In the genomic region with DNA sequence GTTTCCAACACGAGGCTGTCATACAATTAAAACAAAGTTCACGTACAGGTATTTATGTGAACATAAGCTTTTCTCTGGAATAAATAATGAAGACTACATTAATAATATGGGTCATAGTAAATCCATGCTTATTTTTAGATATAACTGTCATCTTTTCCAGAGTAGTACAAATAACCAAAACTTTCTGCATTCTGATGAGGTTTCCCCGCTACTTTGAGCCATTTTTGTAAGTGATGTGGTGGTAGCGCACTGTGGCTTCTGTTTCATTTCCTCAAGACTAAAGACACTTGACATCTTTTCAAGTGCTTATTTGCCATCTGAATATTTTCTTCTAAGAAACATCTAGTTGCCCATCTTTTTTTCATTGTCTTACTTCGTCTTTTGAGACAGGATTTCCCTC, we compare ENCODE assay signal across 17 mouse cellular contexts. TPM values are rescaled to one million over a fixed set of nuclear protein-coding genes. Genes with fewer than 3 reads are reported as not detected.
A peak's percentile ranks its signal among the peaks of the same experiment; 100 is the strongest.
DNase-seq lines count a peak whose midpoint lies in the region; TF ChIP-seq lines count a peak whose summit lies in the region.
"Had no signal": no experiment of that assay in that cellular context is flagged by ENCODE, and none has a peak within 500 bp of the region (broad histone marks: within the 10 kb centered on the region; RNA-seq: fewer than 3 reads in every experiment).

No protein-coding gene starts in this region.

- peak; percentile 79 for TF ChIP-seq EP300 in CH12.LX (IDR thresholded peaks at IDR 0.05; ENCODE audit: low read length)

- peaks cover 31 to 45% of the 10 kb centered on the region in 2 experiments for H3K36me3 ChIP-seq in CH12.LX (replicated peaks in 1 of 2; ENCODE audit: control insufficient read depth in 1 of 2, insufficient read depth in 1 of 2, low read length in 1 of 2)
- H3K36me3 ChIP-seq in splenic B cell, adult 2 months (ENCODE audit: control insufficient read depth, insufficient read depth, low read length, poor library complexity, severe bottlenecking) = peaks cover 11% of the 10 kb centered on the region

- H3K9ac ChIP-seq in CH12.LX (ENCODE audit: insufficient read depth, low read depth) = no peak overlapping the region; the same call in 1 of the 2 replicates

- no peak overlapping the region for H3K4me3 ChIP-seq in CH12.LX (replicated peaks in 1 of 3; ENCODE audit: low read depth in 2 of 3, low read length in 2 of 3, poor library complexity in 1 of 3)

- peaks cover 18 to 44% of the 10 kb centered on the region in 2 experiments for H3K4me1 ChIP-seq in CH12.LX (ENCODE audit: control insufficient read depth in 1 of 2, insufficient read depth in 2 of 2)

- H3K27ac ChIP-seq in CH12.LX (ENCODE audit: insufficient read depth, low read depth) = no peak overlapping the region

- DNase-seq in CH12.LX (ENCODE audit: extremely low read depth) = peak; percentile 61
- peak; percentile 6 for DNase-seq in splenic B cell, adult 2 months (ENCODE audit: low read depth, low spot score)
- no peak for DNase-seq in gastrocnemius, adult 18-20 months (ENCODE audit: low spot score)
- DNase-seq in thymus, postnatal 0 days (ENCODE audit: low spot score) = no peak
- DNase-seq: adrenal gland, adult 2 months; adrenal gland, adult 8-10 months; adrenal gland, postnatal 10 days; adrenal gland, postnatal 14 days; adrenal gland, postnatal 25 days; adrenal gland, postnatal 36 days; B cell, adult 2 months; cerebellum, adult 11 months; cerebellum, adult 11-12 months; cerebellum, adult 18-20 months; cerebellum, adult 2 months had no signal

- H3K9me3 ChIP-seq in CH12.LX (replicated peaks; ENCODE audit: low read length) = no peaks in the 10 kb centered on the region
- H3K9me3 ChIP-seq: G1E had no signal

- no peaks in the 10 kb centered on the region for H3K27me3 ChIP-seq in CH12.LX (replicated peaks)
- no peaks in the 10 kb centered on the region for H3K27me3 ChIP-seq in splenic B cell, adult 2 months (ENCODE audit: control insufficient read depth, insufficient read depth, low read length, poor library complexity, severe bottlenecking)
- H3K27me3 ChIP-seq: Patski had no signal

- in situ Hi-C loops in CH12.LX (cut with MboI; ENCODE audit: low pct_ligation_motif_present, low pct_unique_long_range_greater_than_20kb, low sequenced_read_pairs) = loop anchor here (25.0 kb wide), 1 partner anchor 822 kb away; a partner anchor contains a TSS

- no peak for TF ChIP-seq CTCF in CH12.LX (conservative IDR thresholded peaks at IDR 0.05 in 1 of 2, IDR thresholded peaks at IDR 0.05 in 1 of 2; ENCODE audit: low read depth in 2 of 2, low read length in 2 of 2)

- no peak for TF ChIP-seq RAD21 in CH12.LX (IDR thresholded peaks at IDR 0.05; ENCODE audit: low read depth, low read length)

- peaks cover 22% of the 10 kb centered on the region for H3K79me2 ChIP-seq in CH12.LX (replicated peaks; ENCODE audit: control insufficient read depth, extremely low read depth, insufficient read depth, poor library complexity, severe bottlenecking)

- H3K4me2 ChIP-seq in CH12.LX (ENCODE audit: insufficient read depth, low read depth, poor library complexity, severe bottlenecking) = peak overlapping the region; percentile 66; the same call in 1 of the 2 replicates

- dilution Hi-C loops in CH12.LX (cut with MboI; ENCODE audit: extremely low pct_ligation_motif_present, extremely low pct_unique_long_range_greater_than_20kb, low sequenced_read_pairs) = no loop called here

- no peak for TF ChIP-seq POLR2A in CH12.LX (IDR thresholded peaks at IDR 0.05; ENCODE audit: low read depth, low read length)

TF ChIP-seq in CH12.LX, 34 proteins besides CTCF, POLR2A, EP300 and RAD21:
- TF ChIP-seq KAT2A (IDR thresholded peaks at IDR 0.05; ENCODE audit: insufficient replicate concordance, low read length) (no peak), SIN3A (IDR thresholded peaks at IDR 0.05; ENCODE audit: low read length) (peak; percentile 40; the same call in 1 of the 2 replicates), IRF4 (IDR thresholded peaks at IDR 0.05; ENCODE audit: low read depth, low read length) (peak; percentile 86), TBP (conservative IDR thresholded peaks at IDR 0.05; ENCODE audit: low read depth, low read length) (no peak), HCFC1 (IDR thresholded peaks at IDR 0.05; ENCODE audit: low read depth, low read length) (no peak), ETS1 (conservative IDR thresholded peaks at IDR 0.05; ENCODE audit: low read depth, low read length) (peak; percentile 76), UBTF (IDR thresholded peaks at IDR 0.05; ENCODE audit: low read depth, low read length) (no peak), NRF1 (IDR thresholded peaks at IDR 0.05; ENCODE audit: low read depth, low read length) (no peak), JUN (IDR thresholded peaks at IDR 0.05; ENCODE audit: insufficient read depth, low read depth, low read length) (peak; percentile 93), BHLHE40 (IDR thresholded peaks at IDR 0.05; ENCODE audit: low read depth, low read length) (no peak), E2F4 (IDR thresholded peaks at IDR 0.05; ENCODE audit: insufficient replicate concordance, low read depth, low read length) (no peak), ELF1 (IDR thresholded peaks at IDR 0.05; ENCODE audit: low read depth, low read length) (no peak), CHD2 (IDR thresholded peaks at IDR 0.05; ENCODE audit: low read length) (no peak), NELFE (IDR thresholded peaks at IDR 0.05; ENCODE audit: low read depth, low read length) (no peak), CHD1 (IDR thresholded peaks at IDR 0.05; ENCODE audit: low read depth, low read length) (no peak), MXI1 (IDR thresholded peaks at IDR 0.05; ENCODE audit: low read depth, low read length) (no peak), USF2 (conservative IDR thresholded peaks at IDR 0.05; ENCODE audit: low read depth, low read length) (no peak), GABPA (IDR thresholded peaks at IDR 0.05; ENCODE audit: insufficient replicate concordance, low read depth, low read length) (no peak), MAX (IDR thresholded peaks at IDR 0.05; ENCODE audit: low read length) (no peak), RCOR1 (conservative IDR thresholded peaks at IDR 0.05; ENCODE audit: low read depth, low read length) (no peak), PAX5 (IDR thresholded peaks at IDR 0.05; ENCODE audit: low read length) (no peak), POLR2AphosphoS2 (IDR thresholded peaks at IDR 0.05; ENCODE audit: low read depth, low read length) (0 out of 2 replicates have a peak, but pooled peaks have one; percentile 63), TCF12 (IDR thresholded peaks at IDR 0.05; ENCODE audit: low read depth, low read length) (no peak), ZNF384 (IDR thresholded peaks at IDR 0.05; ENCODE audit: low read depth, low read length) (no peak), SMC3 (IDR thresholded peaks at IDR 0.05; ENCODE audit: low read depth, low read length) (no peak), ZMIZ1 (IDR thresholded peaks at IDR 0.05; ENCODE audit: low read depth, low read length) (no peak), ZC3H11A (IDR thresholded peaks at IDR 0.05; ENCODE audit: low read depth, low read length) (no peak), USF1 (IDR thresholded peaks at IDR 0.05; ENCODE audit: low read depth, low read length) (no peak), JUND (conservative IDR thresholded peaks at IDR 0.05; ENCODE audit: low read depth, low read length) (peak; percentile 84), ZKSCAN1 (IDR thresholded peaks at IDR 0.05; ENCODE audit: borderline replicate concordance, low read depth, low read length) (no peak), MYC (IDR thresholded peaks at IDR 0.05; ENCODE audit: low read depth, low read length) (no peak), MAFK (IDR thresholded peaks at IDR 0.05; ENCODE audit: insufficient replicate concordance, low read length) (no peak), MEF2A (IDR thresholded peaks at IDR 0.05; ENCODE audit: borderline replicate concordance, low read depth, low read length) (peak; percentile 97), MAZ (IDR thresholded peaks at IDR 0.05; ENCODE audit: low read depth, low read length) (no peak)
TF ChIP-seq in CH12.LX: peak in this region for 7.

RNA-seq across cellular contexts. Expression of a gene that starts 3.2 kb away (rescaled TPM):
- 42.0 and 54.3 TPM in 2 replicates for total RNA-seq in CH12.LX (2012; rRNA removed)
- total RNA-seq in CH12.LX (2014; rRNA removed) = 65.9 and 66.4 TPM in 2 replicates
- 47.9 and 49.8 TPM in 2 replicates for polyA plus RNA-seq in CH12.LX (2012; ENCODE audit: insufficient read length, low read depth)
- total RNA-seq in gastrocnemius, adult 18-20 months (2021) = 10 to 100 TPM; 47.5 to 50.2 TPM
- polyA plus RNA-seq in thymus, postnatal 0 days (2015; fragmentation: Nextera tagmentation; extraction: Ambion mirVana) = 62.1 and 64.2 TPM in 2 replicates

RNA-seq across cellular contexts. Expression of a gene that starts 3.2 kb away (rescaled TPM):
- total RNA-seq in CH12.LX (2012; rRNA removed) (22.6 TPM in 2 replicates), CH12.LX (2014; rRNA removed) (25.0 and 27.0 TPM in 2 replicates)
- polyA plus RNA-seq in CH12.LX (2012; ENCODE audit: insufficient read length, low read depth) = 28.5 and 32.2 TPM in 2 replicates
- total RNA-seq in gastrocnemius, adult 18-20 months (2021) = 1 to 10 TPM; 7.0 to 8.3 TPM
- 33.8 and 36.3 TPM in 2 replicates for polyA plus RNA-seq in thymus, postnatal 0 days (2015; fragmentation: Nextera tagmentation; extraction: Ambion mirVana)

Comparison
In these comparisons a context has a peak if more than half of its experiments do, and no peak if none do; other contexts are left out.
1. DNase-seq: peak in CH12.LX (single experiment) and splenic B cell, adult 2 months (single experiment); none in gastrocnemius, adult 18-20 months (single experiment) and thymus, postnatal 0 days (single experiment).